Mouse (Mus musculus) kidney, postnatal 0 days (tissue): Measurements from ENCODE around the gene Gm49510. TPM values are rescaled to one million over a fixed set of nuclear protein-coding genes. Genes with fewer than 3 reads are reported as not detected.

Experiments used
- ATAC-seq: fragments of 200-750 bp; cut with Nextera tagmentation; replicated peaks from 2 replicates; pipeline ENCODE4 v1.8.0; 2017; ENCODE audit warnings: low read depth, moderate number of reproducible peaks, moderate TSS enrichment, moderate library complexity; ENCODE audit not compliant: low FRiP score
- DNase-seq: peaks from one replicate; pipeline ENCODE4 v3.0.0-alpha.2; 2016; ENCODE audit warnings: low spot score
- H3K27ac ChIP-seq: fragments of 300-500 bp; sonication (generic); 2 replicates; pipeline ENCODE4 v1.5.1; 2014; ENCODE audit warnings: mild to moderate bottlenecking
- H3K27me3 ChIP-seq: fragments of 300-500 bp; sonication (generic); 2 replicates; pipeline ENCODE4 v1.6.1; 2014; ENCODE audit warnings: low read length, mixed read lengths; ENCODE audit not compliant: insufficient read depth
- H3K36me3 ChIP-seq: fragments of 300-500 bp; sonication (generic); 2 replicates; pipeline ENCODE4 v1.6.1; 2014; ENCODE audit warnings: low read length, mixed read lengths; ENCODE audit not compliant: insufficient read depth
- H3K4me1 ChIP-seq: fragments of 300-500 bp; sonication (generic); replicated peaks from 2 replicates; pipeline ENCODE4 v1.6.1; 2014; ENCODE audit warnings: antibody characterized with exemption, low read length, mixed read lengths; ENCODE audit not compliant: insufficient read depth
- H3K4me2 ChIP-seq: fragments of 300-500 bp; sonication (generic); 2 replicates; pipeline ENCODE4 v1.6.1; 2014; ENCODE audit warnings: mild to moderate bottlenecking, low read length, moderate library complexity, mixed read lengths
- H3K4me3 ChIP-seq: fragments of 300-500 bp; sonication (generic); replicated peaks from 2 replicates; pipeline ENCODE4 v1.5.1; 2014; ENCODE audit warnings: low read depth, low read length
- H3K9ac ChIP-seq: fragments of 300-500 bp; sonication (generic); 2 replicates; pipeline ENCODE4 v1.6.1; 2014; ENCODE audit warnings: low read depth, low read length
- H3K9me3 ChIP-seq: fragments of 300-500 bp; sonication (generic); replicated peaks from 2 replicates; pipeline ENCODE4 v1.6.1; 2016; ENCODE audit warnings: low read length, inconsistent platforms, mixed read lengths
- CTCF ChIP-seq: IDR thresholded peaks from 2 replicates; pipeline ENCODE4 v1.5.1; 2016; ENCODE audit warnings: antibody characterized with exemption, low read depth, mild to moderate bottlenecking, moderate library complexity
- WGBS: fragments of 180-500 bp; shearing (Covaris S2); extraction: QIAGEN DNeasy Blood & Tissue Kit; methylation state at CpG from one replicate; pipeline ENCODE4 v1.1.7; 2014; 5-methylcytosine and 5-hydroxymethylcytosine counted together
- polyA plus RNA-seq: library from polyadenylated mRNA; unstranded; fragments of >200 nt; fragmentation: Nextera tagmentation; extraction: Ambion mirVana; gene quantifications from 2 replicates; pipeline ENCODE4 v1.2.1, GENCODE M21; 2015

Gm49510 gene
- polyA plus RNA-seq, result 0.30 TPM in 1 of 2 replicates, not detected in the other

DNA sequence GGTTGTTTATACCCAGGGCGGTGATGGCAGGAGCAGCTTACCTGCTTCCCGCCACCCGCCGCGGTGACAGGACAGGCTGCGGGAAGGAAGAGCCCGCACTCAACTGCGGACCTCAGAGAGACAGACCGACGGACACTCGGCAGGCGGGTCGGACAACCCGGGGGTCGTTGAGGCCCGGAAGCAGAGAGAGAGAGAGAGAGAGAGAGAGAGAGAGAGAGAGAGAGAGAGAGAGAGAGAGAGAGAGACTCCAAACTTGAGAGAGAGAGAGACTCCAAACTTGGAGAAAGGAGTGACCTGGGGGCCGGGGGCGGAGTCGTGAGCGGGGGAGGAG, at the start of gene Gm49510:
Gm49510 (plus strand) TSS at position 259 of the 331 bp plus-strand sequence.
- peak within 1 kb of the TSS; percentile 75 for H3K27ac ChIP-seq
- 1% methylated on average over 16 of the region's 20 CpGs for whole genome bisulfite sequencing
- H3K4me1 ChIP-seq, result peaks cover 34% of the 10 kb centered on the region
- no peak for ATAC-seq
- TF ChIP-seq CTCF, result no peak
- H3K36me3 ChIP-seq, result 0 out of 2 replicates have a peak, but pooled peaks cover 5% of the 10 kb centered on the region
- peak within 1 kb of the TSS; percentile 83 for H3K4me2 ChIP-seq
- no peak for DNase-seq
- H3K4me3 ChIP-seq, result peak within 1 kb of the TSS; percentile 77
- H3K27me3 ChIP-seq, result no peaks in the 10 kb centered on the region
- H3K9ac ChIP-seq, result peak within 1 kb of the TSS; percentile 72
- no peaks in the 10 kb centered on the region for H3K9me3 ChIP-seq

DNA sequence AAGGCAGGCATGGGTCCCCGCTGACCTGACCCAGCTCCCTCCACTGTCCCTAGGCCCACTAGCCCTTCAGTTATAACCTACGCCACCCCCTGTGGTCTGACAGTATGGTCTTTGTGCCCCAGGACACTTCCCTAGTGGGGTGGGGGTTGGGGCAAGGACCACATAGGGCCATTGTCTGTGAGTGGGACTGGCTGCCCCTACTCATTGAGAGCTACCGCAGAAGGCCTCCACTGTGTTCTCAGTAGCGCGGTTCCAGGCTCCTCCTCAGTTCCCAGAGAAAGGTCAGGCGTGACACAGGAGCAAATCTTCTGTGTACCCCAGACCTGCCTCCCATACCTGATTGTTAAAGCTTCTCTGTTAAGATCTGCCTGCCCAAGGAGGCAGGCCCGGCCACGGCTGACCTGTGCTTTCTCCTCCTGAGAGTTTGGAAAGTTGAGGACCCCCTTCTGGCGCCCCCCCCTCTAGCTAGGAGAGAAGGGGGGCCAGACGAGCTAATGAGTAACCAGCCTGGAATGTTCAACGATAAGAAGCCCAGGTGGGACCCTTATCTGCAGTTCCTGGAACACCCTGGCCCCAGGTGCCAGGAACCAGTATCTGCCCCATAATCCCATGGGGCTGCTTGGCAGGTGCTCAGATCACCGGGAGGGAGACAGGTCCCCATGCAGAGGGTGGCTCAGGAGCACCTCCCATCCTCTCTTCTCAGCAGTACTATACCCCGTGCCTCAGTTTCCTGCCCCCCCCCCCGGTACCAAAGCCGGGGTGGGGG, 49.2 kb upstream of the Gm49510 start:
- H3K9ac ChIP-seq, result no peak overlapping the region
- H3K4me2 ChIP-seq, result no peak overlapping the region
- DNase-seq (no peak), ATAC-seq (peak; percentile 20)
- H3K27ac ChIP-seq, result peak overlapping the region; percentile 8; the same call in 1 of the 2 replicates
- WGBS, result 57% methylated on average over 15 of the region's 15 CpGs
- H3K4me1 ChIP-seq, result peaks cover 15% of the 10 kb centered on the region
- peaks cover 14% of the 10 kb centered on the region; the same call in 1 of the 2 replicates for H3K36me3 ChIP-seq
- no peaks in the 10 kb centered on the region for H3K27me3 ChIP-seq
- no peaks in the 10 kb centered on the region for H3K9me3 ChIP-seq
- H3K4me3 ChIP-seq, result no peak overlapping the region
- TF ChIP-seq CTCF, result no peak

DNA sequence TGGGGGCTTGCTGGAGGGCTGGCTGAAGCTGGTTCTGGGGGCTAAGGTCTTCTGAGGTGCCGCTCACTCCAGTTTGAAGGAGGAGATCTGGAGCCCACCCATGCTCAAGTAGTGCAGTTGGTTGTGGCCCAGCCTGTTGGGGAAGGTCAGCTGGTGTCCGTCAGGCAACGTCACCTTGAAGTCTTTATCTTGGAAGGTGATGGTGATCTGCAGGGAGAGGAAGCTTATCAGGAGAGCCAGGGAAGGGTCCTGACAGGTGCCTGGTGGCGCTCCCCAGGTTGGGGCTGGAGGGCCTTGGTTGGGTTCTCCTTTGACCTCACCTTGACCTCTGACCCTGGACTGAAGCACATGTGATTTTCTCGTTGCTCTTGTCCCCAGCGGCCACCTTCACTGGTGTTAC, 48.5 kb upstream of the Gm49510 start:
- Histone ChIP-seq H3K9ac (no peak overlapping the region), H3K27ac (no peak overlapping the region), H3K4me1 (peaks cover 8% of the 10 kb centered on the region), H3K9me3 (no peaks in the 10 kb centered on the region), H3K4me2 (no peak overlapping the region), H3K27me3 (no peaks in the 10 kb centered on the region), H3K36me3 (peaks cover 14% of the 10 kb centered on the region; the same call in 1 of the 2 replicates), H3K4me3 (no peak overlapping the region)
- WGBS, result 62% methylated on average over 6 of the region's 6 CpGs
- no peak for DNase-seq
- no peak for TF ChIP-seq CTCF
- ATAC-seq, result no peak

DNA sequence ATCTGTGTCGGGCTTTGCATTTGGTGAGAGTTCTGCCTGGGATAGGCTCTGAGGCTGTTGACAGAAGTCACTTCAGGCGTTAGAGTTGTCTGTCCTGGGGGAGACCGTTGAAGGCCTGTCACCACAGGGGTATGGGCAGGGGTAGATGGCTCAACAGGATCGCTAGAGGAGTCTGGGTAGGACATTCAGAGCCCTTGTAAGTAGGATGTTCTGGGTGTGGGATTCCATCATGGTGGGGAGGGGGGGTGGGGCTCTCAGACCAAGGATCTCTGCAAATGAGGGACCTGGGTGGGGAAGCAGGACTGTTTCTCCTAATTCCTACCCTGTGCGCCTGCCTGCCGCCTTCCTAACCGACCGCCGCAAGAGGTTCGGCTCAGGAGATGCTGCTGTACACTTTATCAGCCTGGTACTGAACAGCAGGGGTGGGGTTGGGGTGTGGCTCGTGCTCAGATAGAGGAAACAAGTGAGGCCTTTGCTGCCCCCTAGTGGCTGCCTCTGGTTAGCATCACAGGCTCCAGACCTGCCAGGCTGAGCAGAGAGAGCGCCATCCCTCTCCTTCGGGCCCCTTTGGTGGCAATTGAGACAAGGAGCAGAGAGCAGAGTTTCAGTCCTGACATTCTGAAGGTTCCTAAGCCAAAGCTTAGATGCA, 47.8 kb upstream of the Gm49510 start:
- ATAC-seq, result peak; percentile 40
- Histone ChIP-seq H3K27me3 (no peaks in the 10 kb centered on the region), H3K9me3 (no peaks in the 10 kb centered on the region), H3K9ac (no peak overlapping the region), H3K4me1 (0 out of 2 replicates have a peak, but pooled peaks cover 3% of the 10 kb centered on the region), H3K36me3 (peaks cover 14% of the 10 kb centered on the region; the same call in 1 of the 2 replicates), H3K4me2 (no peak overlapping the region), H3K4me3 (no peak overlapping the region), H3K27ac (no peak overlapping the region)
- 13% methylated on average over 13 of the region's 13 CpGs for WGBS
- TF ChIP-seq CTCF, result peak; percentile 94
- peak; percentile 93 for DNase-seq

DNA sequence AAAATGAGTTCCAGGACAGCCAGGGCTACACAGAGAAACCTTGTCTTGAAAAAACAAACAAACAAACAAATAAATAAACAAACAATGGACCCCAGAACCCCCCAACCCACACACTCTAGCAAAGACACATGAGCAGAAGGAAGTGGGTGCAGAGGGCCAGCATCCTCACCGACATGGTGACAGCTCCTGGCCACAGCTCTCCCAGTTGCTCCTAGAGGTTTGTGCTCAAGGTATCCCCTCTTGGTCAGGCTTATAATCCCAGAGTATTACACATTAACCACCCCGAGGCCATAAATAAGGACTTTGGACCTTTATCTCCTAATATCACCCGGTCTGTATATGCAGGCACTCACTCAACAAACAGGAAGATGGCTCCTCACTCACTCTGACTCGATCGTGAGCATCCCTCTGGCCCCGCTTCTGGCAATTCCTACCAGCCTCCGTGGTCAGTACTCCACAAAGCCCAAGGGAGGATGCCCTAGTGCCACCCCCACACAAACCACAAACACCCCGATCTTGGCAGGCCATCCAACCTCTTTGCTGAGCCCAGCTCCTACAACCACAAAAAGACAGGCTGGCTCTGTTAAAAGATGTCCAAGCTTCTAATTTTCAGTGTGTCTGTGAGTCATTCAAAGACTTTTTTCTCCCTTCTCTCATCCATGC, 44.0 kb upstream of the Gm49510 start, which contains the start of gene Lgals2:
Lgals2 (minus strand) TSS at position 227 of the 663 bp plus-strand sequence.
- H3K9ac ChIP-seq, result no peak within 1 kb of the TSS
- H3K27me3 ChIP-seq, result no peaks in the 10 kb centered on the region
- no peak within 1 kb of the TSS for H3K4me3 ChIP-seq
- H3K36me3 ChIP-seq, result no peaks in the 10 kb centered on the region
- no peaks in the 10 kb centered on the region for H3K9me3 ChIP-seq
- H3K27ac ChIP-seq, result no peak within 1 kb of the TSS
- 0 out of 2 replicates have a peak, but pooled peaks cover 3% of the 10 kb centered on the region for H3K4me1 ChIP-seq
- DNase-seq, result no peak
- WGBS, result 62% methylated on average over 8 of the region's 8 CpGs
- no peak for ATAC-seq
- TF ChIP-seq CTCF, result no peak
- H3K4me2 ChIP-seq, result no peak within 1 kb of the TSS

DNA sequence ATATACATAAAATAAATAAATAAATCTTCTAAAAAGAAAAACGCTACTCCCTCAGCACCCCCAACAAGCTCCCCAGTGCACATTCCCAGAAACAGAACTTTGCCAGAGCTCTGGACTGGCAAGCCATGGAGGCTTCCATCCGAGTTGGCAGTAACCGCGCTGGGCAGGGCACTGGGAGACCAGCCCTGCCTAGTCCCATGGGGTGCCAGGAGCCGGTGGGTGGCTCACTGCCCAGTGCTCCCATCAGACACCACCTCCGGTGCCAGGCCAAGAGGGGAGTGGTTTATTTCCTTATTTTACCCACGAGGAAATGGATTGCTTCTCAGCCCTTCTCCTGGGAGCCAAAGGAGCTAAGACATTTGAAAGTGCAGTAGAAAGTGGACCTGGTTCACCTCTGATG, 42.5 kb upstream of the Gm49510 start:
- Histone ChIP-seq H3K9ac (no peak overlapping the region), H3K4me1 (no peaks in the 10 kb centered on the region), H3K27ac (no peak overlapping the region), H3K9me3 (no peaks in the 10 kb centered on the region), H3K4me2 (no peak overlapping the region), H3K36me3 (no peaks in the 10 kb centered on the region), H3K27me3 (no peaks in the 10 kb centered on the region), H3K4me3 (no peak overlapping the region)
- 67% methylated on average over 7 of the region's 7 CpGs for WGBS
- DNase-seq (no peak), ATAC-seq (no peak)
- TF ChIP-seq CTCF, result no peak
